Mouse (Mus musculus) intestine, postnatal 0 days (tissue): ENCODE data around the gene M1ap. TPM values are rescaled to one million over a fixed set of nuclear protein-coding genes. Genes with fewer than 3 reads are reported as not detected.

Experiments used
- ATAC-seq: fragments of 200-750 bp; cut with Nextera tagmentation; 2 replicates; pipeline ENCODE4 v1.8.0; 2017; ENCODE audit warnings: mild to moderate bottlenecking, moderate TSS enrichment, moderate library complexity
- H3K27ac ChIP-seq: fragments of 300-500 bp; sonication (generic); 2 replicates; pipeline ENCODE4 v1.5.1; 2014; ENCODE audit warnings: mild to moderate bottlenecking, low read depth, low read length, moderate library complexity
- H3K27me3 ChIP-seq: fragments of 300-500 bp; sonication (generic); replicated peaks from 2 replicates; pipeline ENCODE4 v1.6.1; 2014; ENCODE audit warnings: low read length, mixed read lengths; ENCODE audit not compliant: control insufficient read depth, insufficient read depth
- H3K36me3 ChIP-seq: fragments of 300-500 bp; sonication (generic); 2 replicates; pipeline ENCODE4 v1.6.1; 2014; ENCODE audit warnings: mild to moderate bottlenecking, moderate library complexity; ENCODE audit not compliant: control insufficient read depth, insufficient read depth
- H3K4me1 ChIP-seq: fragments of 300-500 bp; sonication (generic); replicated peaks from 2 replicates; pipeline ENCODE4 v1.6.1; 2014; ENCODE audit warnings: antibody characterized with exemption, low read length, mixed read lengths; ENCODE audit not compliant: control insufficient read depth, insufficient read depth
- H3K4me2 ChIP-seq: fragments of 300-500 bp; sonication (generic); replicated peaks from 2 replicates; pipeline ENCODE4 v1.6.1; 2014; ENCODE audit warnings: low read depth, mild to moderate bottlenecking, moderate library complexity
- H3K4me3 ChIP-seq: fragments of 300-500 bp; sonication (generic); 2 replicates; pipeline ENCODE4 v1.5.1; 2014; ENCODE audit warnings: low read depth, low read length
- H3K9ac ChIP-seq: fragments of 300-500 bp; sonication (generic); 2 replicates; pipeline ENCODE4 v1.6.1; 2014; ENCODE audit warnings: mild to moderate bottlenecking, low read depth, low read length
- H3K9me3 ChIP-seq: fragments of 300-500 bp; sonication (generic); 2 replicates; pipeline ENCODE4 v1.6.1; 2016; ENCODE audit warnings: mixed run types; ENCODE audit not compliant: control insufficient read depth
- CTCF ChIP-seq: sonication (generic); IDR thresholded peaks from 2 replicates; pipeline ENCODE4 v1.5.1; 2016; ENCODE audit warnings: low read depth, mild to moderate bottlenecking, control low read depth, antibody characterized with exemption, moderate library complexity
- WGBS: fragments of 180-500 bp; shearing (Covaris S2); extraction: QIAGEN DNeasy Blood & Tissue Kit; methylation state at CpG from one replicate; pipeline ENCODE4 v1.1.7; 2014; 5-methylcytosine and 5-hydroxymethylcytosine counted together
- polyA plus RNA-seq: library from polyadenylated mRNA; unstranded; fragments of >200 nt; fragmentation: Nextera tagmentation; extraction: Ambion mirVana; gene quantifications from 2 replicates; pipeline ENCODE4 v1.2.1, GENCODE M21; 2015

The M1ap gene
- polyA plus RNA-seq, 1 experiment from 2014 or later: 0.16 TPM

DNA sequence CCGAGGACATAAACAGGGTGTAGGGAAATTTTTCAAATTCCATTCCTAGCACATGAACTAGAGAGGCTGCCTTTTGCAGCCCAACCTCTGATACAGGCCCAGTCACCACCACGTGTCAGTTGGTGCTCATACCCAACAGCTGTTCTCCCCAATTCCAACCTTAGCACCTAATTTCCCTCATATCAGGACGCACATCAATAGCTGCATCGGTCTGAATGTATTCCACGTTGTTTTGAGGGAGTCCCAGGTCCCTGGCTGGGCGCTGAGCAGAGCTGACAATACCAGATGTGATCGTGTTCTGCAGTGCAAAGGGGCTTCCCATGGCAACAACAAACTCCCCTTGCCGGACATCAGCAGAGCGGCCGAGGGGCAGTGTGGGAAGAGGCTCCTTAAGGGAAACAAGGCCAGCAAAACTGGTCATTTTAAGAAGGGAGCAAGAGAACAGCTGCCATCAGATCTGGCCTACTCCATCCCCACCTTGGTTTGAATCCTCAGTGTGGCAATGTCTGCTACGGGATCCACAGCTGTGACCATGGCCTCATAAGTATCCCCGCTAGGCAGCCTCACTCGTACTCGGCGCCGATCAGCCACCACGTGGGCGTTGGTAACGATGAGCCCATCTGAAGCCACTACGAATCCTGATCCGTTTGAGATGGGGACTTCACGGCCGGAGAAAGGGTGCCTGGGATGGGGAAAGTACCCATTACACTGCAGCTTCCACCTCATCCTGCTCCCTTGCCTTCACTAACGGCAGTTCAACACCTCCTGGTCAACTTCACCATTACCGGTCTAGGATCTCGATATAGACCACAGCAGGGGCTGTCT, 106.6 kb downstream of the M1ap start:
- no peak for ATAC-seq
- Histone ChIP-seq H3K9ac (peak overlapping the region; percentile 71), H3K36me3 (peaks cover 21% of the 10 kb centered on the region; the same call in 1 of the 2 replicates), H3K4me3 (peak overlapping the region; percentile 89), H3K4me2 (peak overlapping the region; percentile 98), H3K27me3 (no peaks in the 10 kb centered on the region), H3K4me1 (0 out of 2 replicates have a peak, but pooled peaks cover 9% of the 10 kb centered on the region), H3K9me3 (no peaks in the 10 kb centered on the region), H3K27ac (peak overlapping the region; percentile 50)
- TF ChIP-seq CTCF: peak; percentile 12; the same call in 1 of the 2 replicates
- 3% methylated on average over 26 of the region's 26 CpGs for WGBS

DNA sequence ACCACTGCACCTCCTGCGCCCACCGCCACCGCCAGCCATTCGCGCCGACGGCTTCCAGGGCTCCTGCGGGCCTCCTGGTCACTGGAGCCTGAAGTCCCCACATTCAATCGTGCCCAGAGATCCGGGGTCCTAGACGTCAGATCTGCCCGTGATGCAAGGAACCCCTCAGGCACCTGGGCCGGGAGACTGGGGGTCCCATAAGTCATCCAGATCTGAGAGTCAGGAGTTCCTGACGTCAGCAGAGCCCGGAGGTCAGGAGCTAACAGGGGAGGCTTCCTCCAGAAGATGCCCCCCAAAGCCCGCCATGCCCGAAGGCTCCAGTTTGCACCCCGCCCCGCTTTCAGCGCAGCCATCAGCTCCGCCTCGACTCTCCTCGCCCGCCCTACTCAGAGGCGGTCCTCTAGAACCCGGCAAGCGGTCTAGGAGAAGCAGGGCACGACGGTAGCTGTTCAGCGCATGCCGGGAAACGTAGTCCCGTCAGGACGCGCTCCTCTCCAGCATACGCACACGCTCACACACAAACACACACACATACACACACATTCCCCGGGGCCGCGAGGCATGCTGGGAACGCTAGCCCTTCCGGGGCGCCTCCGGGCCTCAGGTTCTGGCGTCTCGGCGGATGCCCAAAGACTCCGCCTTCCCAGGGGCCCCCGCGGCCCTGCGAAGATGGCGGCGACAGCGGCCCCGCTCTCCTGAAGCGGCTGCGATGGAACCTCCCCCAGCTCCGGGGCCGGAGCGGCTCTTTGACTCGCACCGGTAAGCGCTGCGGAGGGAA, 107.6 kb downstream of the M1ap start, which contains the start of gene Aup1:
Aup1 (plus strand) TSS at position 448 of the 778 bp plus-strand sequence.
- Histone ChIP-seq H3K27me3 (no peaks in the 10 kb centered on the region), H3K4me3 (peak within 1 kb of the TSS; percentile 89), H3K9ac (peak within 1 kb of the TSS; percentile 96), H3K4me2 (peak within 1 kb of the TSS; percentile 98), H3K36me3 (peaks cover 21% of the 10 kb centered on the region; the same call in 1 of the 2 replicates), H3K9me3 (no peaks in the 10 kb centered on the region), H3K4me1 (0 out of 2 replicates have a peak, but pooled peaks cover 9% of the 10 kb centered on the region), H3K27ac (peak within 1 kb of the TSS; percentile 88)
- TF ChIP-seq CTCF: 0 out of 2 replicates have a peak, but pooled peaks have one; percentile 1
- WGBS: under 1% methylated on average over 64 of the region's 64 CpGs
- ATAC-seq: peak; percentile 88

DNA sequence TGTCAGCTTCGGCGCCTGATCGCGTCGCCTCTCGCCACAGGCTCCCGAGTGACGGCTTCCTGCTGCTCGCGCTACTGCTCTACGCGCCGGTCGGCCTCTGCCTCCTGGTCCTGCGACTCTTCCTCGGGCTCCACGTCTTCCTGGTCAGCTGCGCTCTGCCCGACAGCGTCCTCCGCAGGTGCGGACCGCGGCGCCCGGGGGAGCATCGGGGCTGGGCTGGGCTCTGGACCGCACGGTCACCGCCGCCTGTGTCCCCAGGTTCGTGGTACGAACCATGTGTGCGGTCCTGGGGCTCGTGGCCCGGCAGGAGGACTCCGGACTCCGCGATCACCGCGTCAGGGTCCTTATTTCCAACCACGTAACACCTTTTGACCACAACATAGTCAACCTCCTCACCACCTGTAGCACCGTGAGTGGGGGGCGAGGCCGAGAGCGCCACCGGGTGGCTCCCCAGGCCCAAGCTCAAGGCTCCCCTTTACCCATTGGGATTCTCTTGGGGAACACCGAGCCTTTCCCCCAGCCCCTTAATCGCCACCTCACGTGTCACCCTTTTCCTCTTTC, 108.2 kb downstream of the M1ap start, which contains the start of gene Htra2:
Htra2 (minus strand) TSS at position 403 of the 561 bp plus-strand sequence.
- peak within 1 kb of the TSS; percentile 89 for H3K4me3 ChIP-seq
- no peaks in the 10 kb centered on the region for H3K9me3 ChIP-seq
- H3K9ac ChIP-seq: peak within 1 kb of the TSS; percentile 96
- H3K4me1 ChIP-seq: 0 out of 2 replicates have a peak, but pooled peaks cover 9% of the 10 kb centered on the region
- no peaks in the 10 kb centered on the region for H3K27me3 ChIP-seq
- peaks cover 21% of the 10 kb centered on the region; the same call in 1 of the 2 replicates for H3K36me3 ChIP-seq
- ATAC-seq: peak; percentile 13
- peak within 1 kb of the TSS; percentile 88 for H3K27ac ChIP-seq
- WGBS: under 1% methylated on average over 50 of the region's 50 CpGs
- TF ChIP-seq CTCF: peak; percentile 65
- peak within 1 kb of the TSS; percentile 98 for H3K4me2 ChIP-seq

DNA sequence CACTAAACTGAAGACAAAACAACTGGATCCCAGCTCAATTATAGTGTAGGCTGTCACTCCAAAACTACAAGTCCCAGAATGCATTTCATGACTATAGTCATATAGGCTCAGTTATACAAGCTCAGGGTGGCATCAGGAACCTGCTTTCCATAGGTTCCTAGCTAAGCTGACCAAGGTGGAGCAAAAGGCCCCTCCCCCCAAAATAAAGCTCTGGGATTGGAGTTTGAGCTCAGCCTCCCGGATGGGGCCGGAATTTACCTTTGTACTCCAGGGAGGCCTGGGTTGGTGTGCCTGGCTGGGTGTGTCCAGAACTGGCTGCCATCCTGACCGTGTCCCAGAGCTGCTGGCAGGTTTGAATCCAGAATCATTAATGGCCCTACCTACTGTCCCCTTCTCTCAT, 111.1 kb downstream of the M1ap start, which contains the start of gene Dqx1:
Dqx1 (plus strand) TSS at position 55 of the 400 bp plus-strand sequence.
- H3K4me3 ChIP-seq: peak within 1 kb of the TSS; percentile 46
- H3K36me3 ChIP-seq: peaks cover 22% of the 10 kb centered on the region; the same call in 1 of the 2 replicates
- H3K4me1 ChIP-seq: 0 out of 2 replicates have a peak, but pooled peaks cover 9% of the 10 kb centered on the region
- TF ChIP-seq CTCF: no peak
- peak within 1 kb of the TSS; percentile 72 for H3K4me2 ChIP-seq
- ATAC-seq: peak; percentile 81
- H3K9me3 ChIP-seq: no peaks in the 10 kb centered on the region
- peak within 1 kb of the TSS; percentile 48 for H3K9ac ChIP-seq
- H3K27me3 ChIP-seq: peaks cover 2% of the 10 kb centered on the region; the same call in 1 of the 2 replicates
- 26% methylated on average over 3 of the region's 3 CpGs for WGBS
- H3K27ac ChIP-seq: peak within 1 kb of the TSS; percentile 89

DNA sequence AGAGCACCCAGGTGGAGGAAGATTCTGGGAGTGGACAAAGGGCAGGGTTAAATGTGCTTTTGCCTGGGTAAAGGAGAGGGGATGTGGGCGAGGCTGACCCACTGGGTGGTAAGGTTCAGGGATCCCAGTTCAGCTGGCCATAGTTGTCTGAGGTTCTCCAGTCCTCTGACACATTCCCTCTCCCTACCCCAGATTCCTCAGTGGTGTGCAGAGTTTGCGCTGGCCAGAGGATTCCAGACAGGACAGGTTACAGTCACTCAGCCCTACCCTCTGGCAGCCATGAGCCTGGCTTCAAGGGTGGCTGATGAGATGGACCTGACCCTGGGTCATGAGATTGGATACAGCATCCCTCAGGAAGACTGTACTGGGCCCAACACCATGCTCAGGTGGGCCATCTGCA, 112.0 kb downstream of the M1ap start:
- Histone ChIP-seq H3K9ac (peak overlapping the region; percentile 48), H3K4me3 (peak overlapping the region; percentile 46), H3K4me2 (peak overlapping the region; percentile 72), H3K4me1 (0 out of 2 replicates have a peak, but pooled peaks cover 4% of the 10 kb centered on the region), H3K36me3 (peaks cover 27% of the 10 kb centered on the region; the same call in 1 of the 2 replicates), H3K27me3 (peaks cover 11% of the 10 kb centered on the region), H3K9me3 (no peaks in the 10 kb centered on the region), H3K27ac (peak overlapping the region; percentile 89)
- ATAC-seq: no peak
- no peak for TF ChIP-seq CTCF
- WGBS: 72% methylated on average over 2 of the region's 2 CpGs
